Mouse (Mus musculus): ENCODE measurements around the gene Tmem164.

Tmem164 gene

GRCm38 (mm10) chrX:142828184-142828908 lies 147.1 kb downstream of the Tmem164 start:
- no peak for DNase-seq (ENCODE audit: inconsistent ontology term)

DNA sequence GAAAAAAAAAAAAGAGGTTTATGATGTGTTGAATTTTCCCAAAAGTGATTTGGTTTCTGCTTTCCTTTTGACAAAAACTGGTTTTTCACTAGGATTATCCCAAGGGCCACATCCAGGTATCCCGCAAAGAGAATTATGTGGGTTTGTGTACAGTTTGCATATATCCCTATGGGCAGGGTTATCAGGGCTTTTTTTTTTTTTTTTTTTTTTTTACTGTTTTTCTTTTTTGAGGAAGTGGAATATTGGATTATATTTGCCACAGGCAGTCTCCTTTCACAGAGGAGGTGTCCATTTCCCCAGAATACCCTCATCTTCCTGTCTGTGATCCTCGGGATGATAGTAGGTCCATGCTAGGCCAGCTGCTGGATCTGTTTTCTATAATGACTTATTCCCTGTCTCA lies 148.1 kb downstream of the Tmem164 start:
- DNase-seq (ENCODE audit: inconsistent ontology term) = no peak

GRCm38 (mm10) chrX:142829866-142830470 lies 148.8 kb downstream of the Tmem164 start:
- no peak for DNase-seq (ENCODE audit: inconsistent ontology term)

- no peak for DNase-seq (ENCODE audit: inconsistent ontology term)
Measured at GRCm38 (mm10) chrX:142830572-142830971, 149.4 kb downstream of the Tmem164 start.

DNA sequence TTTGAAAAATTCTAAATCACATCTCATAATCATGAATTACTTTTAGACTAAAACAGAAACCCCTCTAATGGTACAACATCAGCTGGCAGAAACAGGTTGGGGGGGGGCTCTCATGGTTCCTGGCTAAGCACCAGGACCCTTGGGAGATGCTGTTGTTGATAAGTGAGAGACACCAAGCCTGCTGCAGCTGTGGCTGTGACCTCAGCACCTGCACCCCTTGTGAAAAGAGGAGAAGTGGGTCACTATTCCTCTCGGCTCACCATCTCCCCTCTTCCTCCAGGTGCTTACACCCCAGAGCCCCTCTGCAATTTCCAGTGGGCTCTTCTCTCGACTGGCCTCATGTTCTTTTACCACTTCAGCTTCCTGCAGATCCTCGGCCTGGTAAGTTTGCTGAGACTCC lies 151.0 kb downstream of the Tmem164 start:
- no peak for DNase-seq (ENCODE audit: inconsistent ontology term)

DNA sequence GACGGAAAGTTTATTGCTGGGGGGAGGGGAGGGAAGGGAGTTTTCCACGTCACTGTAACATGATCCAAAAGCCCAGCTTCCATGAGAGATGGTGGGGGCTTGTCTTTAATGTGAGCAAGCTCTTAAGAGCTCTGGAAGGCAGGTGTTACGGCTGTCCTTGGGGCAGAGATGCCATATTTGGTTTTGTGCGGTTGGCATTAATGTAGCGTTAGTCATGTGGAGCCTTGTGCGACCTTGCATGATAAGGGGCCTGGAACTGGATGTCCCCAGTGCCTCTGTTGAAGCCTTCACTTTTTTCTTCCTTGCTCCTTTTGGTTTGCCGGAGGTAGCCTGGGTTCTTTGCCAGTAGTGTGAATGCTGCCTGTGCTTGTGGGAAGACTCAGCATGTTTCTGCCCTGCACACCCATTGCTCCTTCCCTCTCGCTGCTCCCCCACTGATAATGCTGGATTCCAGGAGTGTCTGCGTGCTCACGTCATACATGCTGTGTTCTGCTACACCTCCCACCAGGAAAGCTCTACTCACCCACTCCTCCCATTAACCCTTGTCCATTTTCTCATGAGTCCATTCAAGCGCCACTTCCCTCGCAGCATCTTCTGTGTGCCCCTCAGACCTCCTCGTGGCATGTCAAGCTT lies 152.1 kb downstream of the Tmem164 start:
- DNase-seq (ENCODE audit: inconsistent ontology term) = no peak

- peak; percentile 2 for DNase-seq (ENCODE audit: inconsistent ontology term)
Measured at GRCm38 (mm10) chrX:142834807-142835206, 153.6 kb downstream of the Tmem164 start.

DNA sequence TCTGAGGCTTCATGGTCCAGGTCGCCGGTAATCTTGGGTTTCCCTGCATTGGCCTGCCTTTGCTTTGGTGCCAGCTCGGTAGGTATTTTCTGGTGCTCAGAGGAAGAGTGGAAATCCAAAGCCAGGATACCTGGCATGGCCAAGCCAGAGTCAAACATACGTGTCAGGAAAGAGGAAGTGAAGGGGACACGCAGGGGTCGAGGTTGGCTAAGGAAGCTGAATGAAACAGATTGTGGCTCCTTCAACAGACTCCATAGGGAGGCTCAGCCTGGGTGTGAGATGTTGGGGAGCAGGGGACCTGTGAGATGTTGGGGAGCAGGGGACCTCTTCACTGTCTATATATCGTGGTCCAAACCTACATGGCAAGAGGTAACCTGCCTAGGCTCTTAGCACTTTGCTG lies 155.2 kb downstream of the Tmem164 start:
- DNase-seq (ENCODE audit: inconsistent ontology term) = no peak

DNA sequence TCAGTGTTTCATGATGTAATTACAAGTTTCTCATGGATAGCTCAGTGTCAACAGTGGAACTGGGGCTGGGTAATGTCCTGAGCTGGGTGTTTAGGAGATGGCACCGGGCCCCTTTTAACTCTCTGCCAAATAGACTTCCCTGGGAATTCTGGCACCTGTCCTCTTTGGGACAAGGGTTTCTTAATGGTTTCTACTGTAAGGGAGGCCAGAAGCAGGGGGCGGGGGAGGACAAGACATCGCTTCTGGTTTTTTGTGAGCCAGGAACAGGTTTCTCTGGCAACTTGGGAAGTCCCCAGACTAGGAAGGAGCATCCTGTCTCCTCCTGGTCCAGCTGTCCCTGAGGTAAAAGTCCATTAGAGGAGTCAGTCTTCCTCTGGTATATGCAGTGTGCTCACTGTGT lies 156.1 kb downstream of the Tmem164 start:
- DNase-seq (ENCODE audit: inconsistent ontology term) = no peak

- no peak for DNase-seq (ENCODE audit: inconsistent ontology term)
Measured at GRCm38 (mm10) chrX:142838841-142839240, 157.6 kb downstream of the Tmem164 start.

- DNase-seq (ENCODE audit: inconsistent ontology term) = no peak
Measured at GRCm38 (mm10) chrX:142839411-142839810, 158.2 kb downstream of the Tmem164 start.

DNA sequence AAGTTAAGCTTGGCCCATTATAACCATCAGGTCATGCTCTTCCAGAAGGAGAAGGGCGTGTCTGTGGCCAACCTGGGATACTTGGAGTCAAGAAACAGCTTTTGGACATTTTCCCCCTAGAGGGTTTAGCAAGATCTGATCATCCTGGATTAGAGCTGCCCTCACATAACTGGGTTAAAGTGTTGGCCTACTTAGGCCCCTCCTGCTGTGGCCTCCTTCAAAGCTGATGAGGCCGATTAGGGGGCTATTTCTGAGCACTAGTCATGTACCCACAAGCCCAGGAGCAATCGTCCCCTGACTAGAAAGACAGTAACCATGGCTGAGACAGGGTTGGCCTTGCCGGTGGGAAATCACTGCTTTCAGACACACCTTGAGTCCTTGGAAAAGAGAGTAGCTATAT lies 160.7 kb downstream of the Tmem164 start:
- no peak for DNase-seq (ENCODE audit: inconsistent ontology term)

- no peak for DNase-seq (ENCODE audit: inconsistent ontology term)
Measured at GRCm38 (mm10) chrX:142846266-142846665, 165.1 kb downstream of the Tmem164 start.

- DNase-seq (ENCODE audit: inconsistent ontology term) = no peak
Measured at GRCm38 (mm10) chrX:142848032-142848431, 166.8 kb downstream of the Tmem164 start.

- peak; percentile 53 for DNase-seq (ENCODE audit: inconsistent ontology term)
Measured at GRCm38 (mm10) chrX:142869844-142870243, 188.6 kb downstream of the Tmem164 start.

DNA sequence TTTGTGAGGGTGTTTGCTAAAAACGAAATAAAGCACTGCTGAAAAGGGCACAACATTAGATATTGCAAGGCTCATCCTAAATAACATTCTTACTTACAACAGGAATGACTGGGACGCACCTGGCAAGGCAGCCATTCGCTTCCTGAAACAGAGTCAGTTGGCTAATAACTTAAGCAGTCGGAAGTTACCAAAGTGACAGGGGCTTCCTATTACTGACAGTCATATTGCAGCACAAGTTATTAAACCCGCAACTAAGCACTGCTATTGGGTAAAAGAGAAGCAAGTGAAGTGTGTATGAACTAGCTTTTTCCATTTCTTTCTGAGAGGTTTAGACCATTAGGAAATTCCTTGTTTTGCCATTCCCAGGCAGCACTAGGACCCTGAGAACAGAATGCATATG lies 201.0 kb downstream of the Tmem164 start:
- DNase-seq (ENCODE audit: inconsistent ontology term) = no peak

GRCm38 (mm10) chrX:142883593-142883992 lies 202.4 kb downstream of the Tmem164 start:
- DNase-seq (ENCODE audit: inconsistent ontology term) = no peak

DNA sequence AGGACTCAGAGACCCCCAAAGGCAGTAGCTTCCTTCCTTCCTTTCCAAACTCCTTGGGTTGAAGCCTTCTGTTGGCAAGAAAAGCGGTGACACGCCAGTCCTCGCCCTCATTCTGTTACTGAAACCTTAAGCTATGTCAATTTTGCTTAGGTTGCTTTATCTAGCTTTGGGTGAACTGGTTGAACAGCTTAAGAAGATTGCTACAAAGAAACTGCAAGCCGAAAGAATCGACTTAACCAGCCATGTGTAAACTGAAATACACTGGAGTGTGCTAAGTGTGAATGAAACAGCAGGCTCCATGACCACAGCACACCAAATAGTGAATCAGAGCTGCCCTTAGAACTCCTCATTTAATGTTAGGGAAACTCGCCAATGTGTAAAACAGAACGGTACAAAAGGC lies 204.8 kb downstream of the Tmem164 start:
- no peak for DNase-seq (ENCODE audit: inconsistent ontology term)
